Mouse (Mus musculus) Muller cell, postnatal 12 days (primary cell): ENCODE measurements at regions not wholly inside any gene's neighbourhood (a gene's known extent, or its start where the extent isn't known, plus 50 kb on each side); places are given as distances from the start of the nearest gene placed in this dataset.

Source experiments
- DNase-seq: peaks from one replicate; pipeline ENCODE4 v3.0.0-alpha.2; 2015; ENCODE audit errors: inconsistent ontology term

DNA sequence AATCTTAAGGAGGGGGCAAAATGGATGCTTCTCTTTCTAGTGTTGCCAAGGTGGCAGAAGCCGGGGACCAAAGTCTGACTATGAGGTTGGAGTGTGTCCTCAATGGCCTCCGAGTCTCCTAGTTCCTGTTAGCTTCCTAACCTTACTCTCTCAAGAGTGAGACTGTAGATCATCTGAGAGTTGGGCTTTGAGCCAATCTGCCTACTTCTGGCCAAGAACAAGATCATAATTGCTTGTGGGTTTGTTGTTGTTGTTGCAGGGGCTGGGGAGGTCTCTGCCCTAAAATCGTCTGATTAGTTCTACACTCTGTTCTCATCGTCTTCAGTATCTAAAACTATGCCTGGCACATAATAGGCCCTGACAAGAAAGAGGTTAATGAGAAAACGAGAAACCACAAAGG is 110.8 kb upstream of the Syt6 start:
- peak; percentile 43 for DNase-seq

DNA sequence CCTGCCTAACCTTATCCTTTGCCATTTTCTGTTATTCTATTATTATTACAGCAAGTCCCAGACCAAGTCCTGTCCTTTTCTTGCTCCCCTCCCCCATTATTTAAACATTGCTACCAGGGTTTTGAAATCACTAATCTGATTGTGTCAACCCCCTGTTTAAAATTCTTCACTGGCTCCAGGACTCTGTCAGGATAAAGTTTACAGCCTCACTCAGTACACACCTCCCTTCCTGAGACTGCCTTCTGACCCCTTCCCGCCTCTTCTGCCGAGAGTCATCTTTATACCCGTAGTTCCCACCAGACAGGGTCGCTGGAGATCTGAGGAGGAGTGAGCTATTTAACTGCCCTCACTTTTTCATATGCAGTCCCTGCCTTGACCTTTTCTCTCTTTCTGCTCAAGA is 110.3 kb upstream of the Syt6 start:
- no peak for DNase-seq

DNA sequence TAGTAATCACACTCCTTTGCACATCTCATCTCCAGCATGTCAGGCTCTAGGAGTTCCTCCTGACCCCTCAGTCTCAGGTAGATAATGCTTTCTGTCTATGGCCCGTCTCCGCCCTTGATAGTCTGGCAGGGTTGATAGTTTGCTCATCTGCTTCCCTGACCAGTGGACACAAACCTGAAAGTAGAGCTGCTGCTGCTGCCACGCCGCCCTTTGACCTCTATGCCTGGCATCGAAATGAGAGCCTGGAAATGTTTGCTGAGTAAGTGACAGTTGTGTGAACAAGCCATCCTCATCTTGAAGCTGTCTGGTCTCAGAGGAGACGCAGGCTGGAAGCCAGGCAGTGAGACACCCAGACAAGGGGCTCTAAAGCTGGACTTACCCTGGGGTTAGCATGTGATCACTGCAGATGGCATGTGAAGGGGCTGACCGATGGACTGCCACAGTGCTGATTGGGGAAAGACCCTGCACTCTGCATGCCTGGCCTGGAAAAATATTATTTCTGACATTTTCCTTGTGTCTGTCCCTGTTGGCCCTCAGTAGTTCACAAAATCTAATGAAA is 109.8 kb upstream of the Syt6 start:
- no peak for DNase-seq

DNA sequence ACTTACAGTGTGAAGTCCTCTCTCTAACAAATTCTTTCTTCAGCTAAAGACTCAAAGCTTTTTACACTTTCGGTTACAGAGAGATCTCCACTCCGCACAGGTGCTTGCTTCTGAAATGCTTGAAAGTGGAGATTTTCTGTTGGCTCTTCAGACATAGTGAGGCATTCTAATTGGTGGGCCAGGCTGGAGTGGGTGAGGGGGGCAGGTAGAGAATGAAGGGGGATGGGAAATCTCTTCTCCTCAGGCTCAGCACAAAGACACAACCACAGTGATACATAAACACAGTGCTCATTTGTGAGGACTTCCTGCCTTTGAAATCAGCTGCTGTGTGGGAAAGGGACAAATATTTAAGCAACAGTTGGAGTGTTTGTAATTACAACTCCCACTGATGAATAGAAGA is 109.1 kb upstream of the Syt6 start:
- no peak for DNase-seq

DNA sequence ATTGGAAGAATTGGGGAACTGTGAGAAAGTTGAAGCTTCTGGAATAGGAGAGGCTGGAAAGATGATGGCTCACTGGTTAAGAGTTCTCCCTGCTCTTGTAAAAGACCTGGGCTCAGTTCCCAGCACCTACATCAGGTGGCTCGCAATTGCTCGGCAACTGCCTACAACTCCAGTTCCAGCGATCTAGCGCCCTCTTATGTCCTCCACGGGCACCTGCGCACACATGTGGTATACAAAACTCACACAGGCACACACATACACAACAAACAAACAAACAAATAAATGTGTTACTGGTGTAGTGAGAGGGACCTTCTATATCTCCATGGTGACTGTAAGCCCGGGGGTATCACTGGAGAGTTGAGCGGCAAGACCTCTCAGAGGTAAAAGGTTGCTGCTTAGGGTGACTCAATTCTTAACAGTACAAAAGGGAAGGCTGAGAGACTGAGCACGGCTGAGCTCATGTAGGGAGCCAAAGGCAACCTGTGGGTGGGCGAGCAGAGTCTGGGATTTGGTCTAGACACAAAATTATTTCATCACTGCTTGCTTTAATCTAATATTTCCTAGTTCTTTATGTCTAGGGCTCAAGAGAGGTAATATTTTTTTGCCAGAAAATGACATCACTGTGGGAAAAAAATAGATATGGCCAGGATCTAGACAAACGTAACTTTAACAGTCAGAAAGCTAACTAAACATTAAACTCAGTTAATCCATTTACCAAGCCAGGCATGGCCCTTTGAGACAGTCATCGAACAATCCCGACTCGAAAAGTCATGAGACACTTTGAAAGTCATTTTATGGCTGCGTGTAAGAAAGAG is 104.2 kb upstream of the Syt6 start:
- no peak for DNase-seq

DNA sequence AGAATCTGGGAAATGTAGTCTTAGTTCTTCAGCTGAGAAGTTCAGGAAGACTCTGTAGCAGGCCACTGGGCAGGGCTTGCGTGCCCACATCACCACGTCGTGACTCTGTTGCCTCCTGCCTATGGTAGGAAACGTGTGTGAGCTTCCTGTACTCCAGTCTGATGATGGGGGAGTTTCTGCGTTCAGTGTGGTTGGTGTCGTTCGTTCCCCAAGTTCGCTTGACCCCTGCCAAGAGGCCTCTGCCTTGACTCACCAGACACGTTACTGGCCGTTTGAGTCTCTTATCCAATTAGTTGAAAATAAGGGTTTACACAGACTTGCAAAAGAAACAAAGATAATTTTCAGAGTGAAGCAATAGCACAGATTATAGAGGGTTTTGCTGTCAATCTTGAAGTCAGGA is 102.4 kb upstream of the Syt6 start:
- DNase-seq, result no peak

DNA sequence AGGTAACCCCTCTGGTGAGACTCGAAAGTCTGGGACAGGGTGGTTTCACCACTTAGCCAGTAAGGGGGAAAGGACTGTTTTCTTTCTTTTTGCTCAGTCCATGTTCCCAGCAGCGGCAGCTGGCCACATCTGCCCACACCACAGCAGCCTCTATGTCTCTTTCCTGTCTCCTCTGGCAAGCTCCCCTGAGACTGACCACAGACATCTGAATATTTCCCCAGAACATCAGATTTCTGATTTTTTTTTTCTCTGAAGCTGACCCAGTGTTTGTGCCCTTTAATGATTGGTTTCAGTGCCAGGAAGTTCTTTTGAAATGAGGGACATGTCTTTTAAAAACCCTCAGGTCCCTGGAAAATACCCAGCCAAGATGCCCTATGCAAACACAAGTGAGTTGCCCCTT is 101.7 kb upstream of the Syt6 start:
- no peak for DNase-seq

DNA sequence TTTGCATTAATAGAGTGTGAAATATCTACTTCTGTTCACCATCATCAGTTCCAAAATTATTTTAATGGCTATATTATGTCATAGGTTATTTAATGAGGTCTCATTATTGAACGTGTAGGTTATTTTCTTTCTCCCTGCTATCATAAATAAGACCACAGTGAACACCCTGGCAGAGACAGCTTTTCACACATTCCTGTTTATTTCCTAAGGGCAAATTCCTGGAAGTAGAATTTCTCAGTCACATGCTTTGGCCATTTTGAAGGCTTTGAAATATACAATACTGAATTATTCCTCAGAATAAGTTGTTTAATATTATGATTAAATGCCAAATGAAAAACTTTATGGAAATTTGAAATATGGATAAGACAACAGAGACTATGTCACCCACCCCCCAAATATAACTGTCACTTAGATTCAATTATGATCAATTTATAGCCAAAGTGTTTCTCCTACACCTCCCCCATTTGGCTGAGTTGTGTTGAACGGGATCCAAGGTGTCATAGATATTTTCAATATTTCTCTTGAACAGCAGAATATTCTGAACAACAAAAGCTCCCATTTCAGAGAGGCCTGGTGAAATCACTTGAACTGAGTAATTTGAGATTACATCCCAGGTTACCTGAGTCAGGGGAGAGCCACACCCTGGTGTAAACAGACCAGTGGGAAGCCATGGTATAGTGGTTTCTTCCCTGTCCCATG is 95.0 kb upstream of the Syt6 start:
- no peak for DNase-seq

DNA sequence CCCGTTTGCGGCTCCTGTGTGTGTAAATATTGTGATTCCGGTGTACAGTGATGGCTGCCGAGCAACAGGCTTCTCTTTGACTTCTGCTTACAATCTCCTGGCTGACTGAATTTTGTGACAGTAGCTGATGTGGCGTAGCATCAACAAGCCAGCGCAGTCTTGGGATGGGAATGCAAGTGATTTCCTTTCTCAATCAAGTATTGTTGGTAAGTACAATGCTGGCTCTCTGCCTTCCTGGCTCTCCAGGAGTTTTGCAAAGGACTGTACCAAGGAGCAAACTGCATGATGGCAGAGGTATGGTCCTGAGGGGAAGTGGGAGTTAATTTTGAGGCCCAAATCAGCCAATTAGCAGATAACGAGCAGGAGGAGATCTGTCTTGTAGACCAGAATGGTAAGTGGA is 94.4 kb upstream of the Syt6 start:
- peak; percentile 58 for DNase-seq

DNA sequence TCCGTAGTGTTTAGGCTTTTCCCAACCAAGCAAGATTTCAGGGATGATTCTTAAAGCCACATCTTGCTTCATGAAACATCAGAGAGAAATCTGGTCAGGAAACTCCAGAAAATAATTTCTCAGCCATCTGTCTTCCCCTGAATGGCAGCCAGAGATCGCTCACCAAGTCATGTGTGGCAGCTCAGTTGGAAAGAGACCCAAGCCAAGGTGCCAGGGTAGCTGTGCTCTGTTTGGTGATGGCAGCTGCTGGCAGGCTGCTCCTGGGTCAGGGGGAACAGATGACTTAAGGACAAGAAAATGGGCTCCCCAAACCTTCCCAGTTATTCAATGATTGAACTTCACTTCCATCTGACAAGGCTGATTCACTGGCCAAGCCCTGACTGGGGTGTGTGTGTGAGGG is 91.7 kb upstream of the Syt6 start:
- DNase-seq, result peak; percentile 20

DNA sequence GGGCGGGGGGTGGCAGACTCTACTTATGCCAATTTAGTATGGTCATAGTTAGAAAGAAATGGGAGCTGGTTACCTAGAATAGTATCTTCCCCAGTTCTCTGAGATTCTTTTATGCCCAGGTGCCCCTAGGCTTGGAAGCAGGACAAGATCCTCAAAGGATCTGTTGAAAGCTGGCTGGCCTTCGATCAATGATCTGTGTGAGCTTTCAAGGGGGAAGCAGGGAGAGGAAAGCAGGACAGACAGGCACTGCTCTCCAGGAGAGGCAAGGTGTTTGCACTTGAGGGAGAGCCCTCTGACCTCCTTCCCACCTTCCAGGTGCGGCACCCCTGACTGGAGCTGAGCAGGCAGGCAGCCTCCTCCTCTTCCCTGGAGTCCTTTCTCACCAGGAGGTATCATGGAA is 91.3 kb upstream of the Syt6 start:
- no peak for DNase-seq

DNA sequence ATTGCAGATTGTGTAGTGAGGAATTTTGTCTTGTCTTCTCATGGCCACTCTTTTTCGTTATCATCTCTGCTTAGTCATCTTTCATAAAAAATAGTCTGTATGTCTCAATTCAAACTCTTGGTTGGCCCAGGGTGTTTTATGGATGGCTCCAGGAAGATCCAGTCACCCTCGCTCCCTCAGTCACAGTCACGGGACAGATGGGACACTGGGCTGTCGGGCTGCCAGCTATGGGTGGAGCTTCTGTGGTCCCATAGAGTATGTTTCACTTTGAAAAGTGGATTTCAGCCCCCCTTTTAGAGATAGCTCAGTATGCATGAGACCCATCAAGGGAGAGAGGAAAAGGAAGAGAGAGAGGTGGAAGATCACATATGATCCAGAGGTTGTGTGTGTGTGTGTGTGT is 85.2 kb upstream of the Syt6 start:
- DNase-seq, result no peak

DNA sequence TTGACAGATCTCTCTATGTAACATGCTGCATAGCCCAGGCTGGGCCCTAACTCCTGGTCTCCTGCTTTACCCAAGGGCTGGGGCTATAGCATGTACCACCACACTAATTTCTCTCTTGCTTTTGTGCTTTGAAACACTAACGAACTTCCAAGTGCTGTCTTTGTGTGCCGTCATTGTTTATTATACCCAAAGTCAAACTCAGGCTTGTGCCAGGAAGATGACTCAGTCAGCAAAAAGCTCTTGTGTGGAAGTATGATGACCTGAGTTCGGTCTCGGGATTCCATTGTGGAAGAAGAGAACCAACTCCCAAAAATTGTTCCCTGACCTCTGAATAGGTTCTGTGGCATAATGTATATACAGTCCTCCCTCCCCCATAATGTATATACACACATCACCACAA is 84.1 kb upstream of the Syt6 start:
- peak; percentile 86 for DNase-seq

DNA sequence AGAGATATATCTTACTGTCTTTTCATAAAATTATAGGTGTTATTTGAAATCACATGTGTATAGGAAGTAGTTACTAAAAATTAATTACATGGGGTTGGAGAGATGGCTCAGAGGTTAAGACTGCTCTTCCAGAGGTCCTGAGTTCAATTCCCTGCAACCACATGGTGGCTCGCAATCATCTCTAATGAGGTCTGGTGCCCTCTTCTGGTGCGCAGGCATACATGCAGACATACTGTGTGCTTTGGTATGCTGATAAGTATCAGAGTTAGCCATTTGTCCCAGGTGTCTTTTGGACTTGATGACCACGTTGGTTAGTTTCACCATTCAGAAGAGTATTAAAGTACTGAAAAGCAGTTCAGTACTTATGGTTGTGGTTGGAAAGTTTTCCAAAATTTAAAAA is 82.8 kb upstream of the Syt6 start:
- no peak for DNase-seq

DNA sequence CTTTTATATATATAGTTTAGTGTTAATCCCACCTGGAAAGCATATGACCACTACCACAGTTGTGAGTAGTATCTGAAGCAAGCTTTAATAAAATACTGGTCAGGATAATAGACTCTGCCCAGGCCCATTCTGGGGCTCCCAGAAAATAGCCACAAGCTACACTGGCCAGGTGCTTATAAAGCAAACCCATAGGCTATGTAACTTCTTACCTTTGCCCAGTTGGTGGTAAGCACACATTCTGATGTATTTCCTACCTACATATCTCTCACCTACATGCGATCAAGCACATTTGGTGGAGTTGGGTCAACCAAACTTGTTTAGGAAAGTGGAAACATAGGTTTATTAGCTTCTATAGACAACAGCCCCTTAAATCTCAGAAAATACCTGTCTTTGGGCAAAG is 81.4 kb upstream of the Syt6 start:
- DNase-seq, result no peak

DNA sequence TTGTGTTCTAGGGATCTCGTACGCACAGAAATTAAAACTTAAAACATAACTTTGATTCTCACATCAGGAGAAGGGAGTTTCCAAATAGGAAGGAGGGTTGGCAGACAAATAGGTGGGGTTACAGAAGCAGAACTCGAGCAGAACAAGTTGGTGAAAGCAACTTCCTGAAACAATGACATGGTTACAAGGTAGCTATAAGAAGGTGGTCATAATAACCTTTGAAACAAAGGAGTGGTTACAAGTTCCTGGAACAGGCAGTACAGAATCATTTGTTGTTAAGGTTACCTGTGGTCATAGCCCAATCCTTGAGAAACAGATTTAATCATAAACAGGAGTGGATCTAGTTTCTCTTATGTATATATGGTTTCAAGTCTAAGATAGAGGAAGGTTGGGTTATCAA is 81.0 kb upstream of the Syt6 start:
- no peak for DNase-seq

DNA sequence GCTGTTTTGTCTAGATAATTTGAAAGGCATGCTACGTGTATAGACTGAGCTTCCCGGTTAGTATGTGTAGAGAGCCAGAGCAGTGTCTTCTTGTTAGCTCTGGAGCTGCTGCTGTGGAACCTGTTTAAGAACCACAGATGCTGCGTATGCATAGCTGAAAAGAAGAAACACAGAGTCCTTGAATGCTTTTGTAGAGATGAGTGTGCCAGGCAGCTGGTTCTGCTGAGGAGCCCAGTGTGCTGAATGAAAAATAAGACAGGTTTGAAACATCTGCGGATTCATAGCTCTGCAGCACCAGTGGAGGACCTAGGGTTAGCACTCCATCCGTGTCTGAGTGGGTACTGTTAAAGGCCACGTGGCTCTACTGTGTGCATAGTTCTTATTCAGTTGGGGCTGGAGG is 78.9 kb upstream of the Syt6 start:
- no peak for DNase-seq

DNA sequence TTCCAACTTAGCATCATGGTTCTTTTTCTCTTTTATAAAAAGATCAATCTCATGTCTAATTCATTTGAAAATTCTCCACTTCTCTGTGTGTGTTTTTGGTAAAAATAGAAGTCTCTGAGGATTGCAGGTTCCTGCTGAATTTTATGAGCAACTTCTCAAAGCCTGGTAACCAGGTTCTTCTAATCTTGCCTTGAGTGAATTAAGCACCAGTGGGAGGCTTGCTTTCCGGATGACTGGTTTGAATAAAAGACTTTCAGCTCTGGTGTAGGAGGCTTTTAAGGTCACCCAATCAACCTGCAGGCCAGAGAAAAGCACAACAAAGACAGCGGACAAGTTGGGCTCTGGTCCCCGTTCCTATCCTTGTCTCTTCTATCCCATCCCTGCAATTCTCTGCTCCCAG is 78.3 kb upstream of the Syt6 start:
- no peak for DNase-seq

DNA sequence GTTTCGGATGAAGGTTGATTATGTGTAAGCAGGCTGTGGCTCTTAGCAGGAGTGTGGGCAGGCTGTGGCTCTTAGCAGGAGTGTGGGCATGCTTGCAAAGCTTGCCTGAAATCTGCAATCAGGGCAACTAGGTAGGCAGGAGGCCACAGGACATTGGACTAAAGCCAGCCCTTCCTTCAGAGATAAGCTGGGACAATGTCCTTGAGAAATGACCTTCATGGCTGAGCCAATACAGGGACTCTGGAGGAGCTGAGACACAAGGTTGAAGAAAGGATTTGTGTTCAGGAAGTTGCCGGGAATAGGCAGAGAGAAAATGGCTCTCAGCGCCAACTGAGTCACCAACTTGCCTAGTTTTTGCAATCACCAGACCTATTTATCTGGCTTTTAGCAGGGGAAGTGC is 77.3 kb upstream of the Syt6 start:
- no peak for DNase-seq

DNA sequence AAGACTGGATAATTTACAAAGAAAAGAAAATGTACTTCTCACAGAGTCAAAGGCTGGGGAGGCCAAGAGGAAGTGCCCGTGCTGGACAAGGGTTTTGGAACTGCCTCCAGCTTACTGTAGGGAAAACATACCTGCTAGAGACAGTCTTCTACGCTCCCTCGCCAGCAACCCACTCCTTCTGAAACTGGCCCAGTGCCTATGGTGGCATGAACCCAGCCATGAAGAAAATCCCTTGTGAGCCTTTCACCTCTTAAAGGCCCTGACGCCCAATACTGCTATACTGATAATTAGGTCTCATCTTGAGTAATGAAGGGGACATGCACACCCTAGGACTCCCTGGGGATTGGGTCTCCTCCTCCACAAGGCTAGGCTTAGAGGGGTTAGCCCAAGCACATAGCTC is 76.6 kb upstream of the Syt6 start:
- no peak for DNase-seq

DNA sequence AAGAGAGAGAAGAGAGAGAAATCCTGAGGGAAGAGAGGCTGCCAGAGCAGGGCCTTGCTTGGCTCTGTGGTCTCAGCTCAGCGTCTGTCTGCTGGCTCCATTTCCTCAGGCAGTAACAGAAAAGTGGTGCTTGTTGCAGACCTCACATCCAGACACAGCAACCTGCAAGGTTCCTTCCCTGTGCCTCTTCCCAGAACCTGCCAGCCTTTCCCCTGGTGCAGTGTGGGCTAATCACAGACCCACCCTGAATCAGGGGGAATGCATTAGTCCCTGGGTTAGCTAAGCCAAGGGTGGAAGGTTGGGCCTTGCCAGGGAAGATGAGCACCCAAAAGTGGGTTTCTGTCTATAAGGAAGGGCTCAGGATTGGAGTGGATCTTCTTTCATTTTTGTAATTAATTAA is 75.2 kb upstream of the Syt6 start:
- DNase-seq, result no peak

DNA sequence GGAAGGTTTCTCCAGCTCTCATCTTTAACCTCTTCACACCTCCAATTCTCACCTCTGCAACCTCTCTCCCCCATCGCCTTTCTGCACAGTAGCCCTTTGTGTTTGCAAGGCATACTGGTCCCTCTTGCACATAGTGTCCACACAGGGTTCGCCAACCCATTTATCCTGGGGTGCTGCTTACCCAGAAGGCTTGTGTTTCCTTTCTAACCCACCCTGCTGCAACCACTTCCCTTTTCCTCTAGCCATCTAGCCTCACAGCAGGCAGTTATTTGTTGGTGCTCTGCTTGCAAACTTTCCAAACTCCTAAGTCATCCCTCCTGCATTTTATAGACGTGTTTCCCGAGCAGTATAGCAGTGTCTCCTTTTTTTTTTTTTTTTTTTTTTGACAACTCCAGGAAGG is 74.7 kb upstream of the Syt6 start:
- DNase-seq, result no peak

DNA sequence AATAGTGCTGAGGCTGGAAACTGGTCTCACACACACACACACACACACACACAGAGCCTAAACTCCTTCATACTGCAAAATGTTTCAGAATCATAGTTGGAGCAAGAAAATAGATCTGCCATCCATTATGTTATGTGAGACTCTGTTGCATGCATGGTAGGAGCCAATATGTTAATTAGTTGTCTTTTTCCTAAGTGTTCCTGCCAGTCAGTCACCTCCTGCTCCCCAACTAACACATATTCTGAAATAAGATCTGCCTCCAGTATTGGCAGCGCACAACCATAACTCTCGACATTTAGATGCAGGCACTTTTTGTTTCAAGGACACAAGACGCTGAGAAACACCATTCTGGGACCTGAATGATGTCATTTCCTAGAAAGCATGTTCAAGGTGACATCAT is 70.9 kb upstream of the Syt6 start:
- DNase-seq, result no peak
